Comparison of ENCODE assay signal across 8 mouse cellular contexts in genomic region chr7:19341761-19342409, GRCm38 (mm10). TPM values are rescaled to one million over a fixed set of nuclear protein-coding genes. Genes with fewer than 3 reads are reported as not detected.
DNase-seq lines count a peak whose midpoint lies in the region; ATAC-seq and TF ChIP-seq lines count a peak whose summit lies in the region.

No protein-coding gene starts in this region.

- ATAC-seq in intestine, postnatal 0 days, result no peak

- under 1% methylated on average over 41 of the region's 41 CpGs for WGBS in intestine, postnatal 0 days

- no peak for TF ChIP-seq CTCF in left cerebral cortex, adult 2 months (IDR thresholded peaks at IDR 0.05)
- no peak for TF ChIP-seq CTCF in intestine, postnatal 0 days (IDR thresholded peaks at IDR 0.05; ENCODE audit: low read depth)

- peaks cover 5% of the 10 kb centered on the region; the same call in 1 of the 2 replicates for H3K27me3 ChIP-seq in intestine, postnatal 0 days (replicated peaks; ENCODE audit: control insufficient read depth, insufficient read depth, low read length)

- peak overlapping the region; percentile 83 for H3K27ac ChIP-seq in left cerebral cortex, adult 2 months
- no peak overlapping the region for H3K27ac ChIP-seq in intestine, postnatal 0 days (ENCODE audit: low read depth, low read length)

- H3K4me1 ChIP-seq in intestine, postnatal 0 days (replicated peaks; ENCODE audit: control insufficient read depth, insufficient read depth, low read length), result 0 out of 2 replicates have a peak, but pooled peaks cover 5% of the 10 kb centered on the region

- peak overlapping the region; percentile 53 for H3K4me3 ChIP-seq in left cerebral cortex, adult 2 months
- H3K4me3 ChIP-seq in intestine, postnatal 0 days (ENCODE audit: low read depth, low read length), result peak overlapping the region; percentile 33

- DNase-seq in left cerebral cortex, adult 2 months (ENCODE audit: extremely low spot score in 1 of 2, low spot score in 2 of 2), result peak; percentile 59 to 71
- DNase-seq in left cerebral cortex, adult 11 months (ENCODE audit: low spot score), result no peak
- DNase-seq in cerebellum, adult 9-11 months, result peak; percentile 62
- peak; percentile 73 to 77 for DNase-seq in heart, adult 18-20 months
- peak; percentile 58 for DNase-seq in neural tube, embryonic 10.5 days (ENCODE audit: extremely low spot score, low spot score)
- DNase-seq in adipocyte (ENCODE audit: low spot score), result no peak
- DNase-seq in urinary bladder, adult 18-20 months (ENCODE audit: low spot score in 2 of 2), result no peak

- intact Hi-C loops in left cerebral cortex, adult 2 months (cut with DNase I), result loop anchor here (1.0 to 2.0 kb wide), 2 partner anchors 103 to 163 kb away; no protein-coding TSS in a partner anchor

- no peak overlapping the region for H3K9ac ChIP-seq in intestine, postnatal 0 days (ENCODE audit: low read depth, low read length)

- H3K9me3 ChIP-seq in intestine, postnatal 0 days (ENCODE audit: control insufficient read depth), result no peaks in the 10 kb centered on the region

- no peaks in the 10 kb centered on the region for H3K36me3 ChIP-seq in intestine, postnatal 0 days (ENCODE audit: control insufficient read depth, insufficient read depth)

- peak overlapping the region; percentile 68 for H3K4me2 ChIP-seq in intestine, postnatal 0 days (replicated peaks; ENCODE audit: low read depth)

RNA-seq across cellular contexts. Expression of gene Ercc1, which starts 2.7 kb away (rescaled TPM):
- total RNA-seq in left cerebral cortex, adult 2 months (2021), result 10 to 100 TPM; 48.9 to 51.8 TPM
- total RNA-seq in heart, adult 18-20 months (2021), result 10 to 100 TPM; 43.5 to 50.3 TPM
- 22.1 and 27.1 TPM in 2 replicates for polyA plus RNA-seq in intestine, postnatal 0 days (2015; fragmentation: Nextera tagmentation; extraction: Ambion mirVana)

RNA-seq across cellular contexts. Expression of gene Cd3eap, which starts 17.4 kb away (rescaled TPM):
- total RNA-seq in left cerebral cortex, adult 2 months (2021), result 10 to 100 TPM; 17.0 to 17.8 TPM
- 1 to 10 TPM; 9.6 to 10.0 TPM for total RNA-seq in heart, adult 18-20 months (2021)
- polyA plus RNA-seq in intestine, postnatal 0 days (2015; fragmentation: Nextera tagmentation; extraction: Ambion mirVana), result 8.3 and 9.7 TPM in 2 replicates

RNA-seq across cellular contexts. Expression of gene Ppp1r13l, which starts 17.7 kb away (rescaled TPM):
- total RNA-seq in left cerebral cortex, adult 2 months (2021), result 1 to 10 TPM; 7.7 to 7.8 TPM
- total RNA-seq in heart, adult 18-20 months (2021), result 10 to 100 TPM; 38.2 to 42.9 TPM
- 1.4 TPM in 2 replicates for polyA plus RNA-seq in intestine, postnatal 0 days (2015; fragmentation: Nextera tagmentation; extraction: Ambion mirVana)

RNA-seq across cellular contexts. Expression of gene Fosb, which starts 32.0 kb away (rescaled TPM):
- 10 to 100 TPM; 27.0 to 59.5 TPM for total RNA-seq in left cerebral cortex, adult 2 months (2021)
- 1 to 10 TPM in 1 of 2 experiments, under 1 TPM in 1; 0.62 to 1.0 TPM for total RNA-seq in heart, adult 18-20 months (2021)
- 0.12 and 0.54 TPM in 2 replicates for polyA plus RNA-seq in intestine, postnatal 0 days (2015; fragmentation: Nextera tagmentation; extraction: Ambion mirVana)

RNA-seq across cellular contexts. Expression of gene Ercc2, which starts 39.9 kb away (rescaled TPM):
- 10 to 100 TPM; 37.2 TPM for total RNA-seq in left cerebral cortex, adult 2 months (2021)
- 10 to 100 TPM in 1 of 2 experiments, 1 to 10 TPM in 1; 7.6 to 10.4 TPM for total RNA-seq in heart, adult 18-20 months (2021)
- polyA plus RNA-seq in intestine, postnatal 0 days (2015; fragmentation: Nextera tagmentation; extraction: Ambion mirVana), result 6.2 and 8.7 TPM in 2 replicates

Comparison
In these comparisons a context has a peak if more than half of its experiments do, and no peak if none do; other contexts are left out.
1. DNase-seq: peak in left cerebral cortex, adult 2 months (2 of 2), cerebellum, adult 9-11 months (single experiment), heart, adult 18-20 months (2 of 2) and neural tube, embryonic 10.5 days (single experiment); none in left cerebral cortex, adult 11 months (single experiment), adipocyte (single experiment) and urinary bladder, adult 18-20 months (0 of 2).
2. RNA of gene Ppp1r13l, which starts 17.7 kb away (total RNA-seq): 38.2 to 42.9 TPM in heart, adult 18-20 months; 7.7 to 7.8 TPM in left cerebral cortex, adult 2 months; every median in the first group is over 4 times any median in the second.